Mouse (Mus musculus) testis, postnatal 14 days (tissue): ENCODE data around the gene Gipc2.

Experiments used
- DNase-seq: peaks from one replicate; pipeline ENCODE4 v3.0.0; 2021; ENCODE audit warnings: low spot score

Gene Gipc2

GRCm38 (mm10) chr3:152114786-152115185, 51.2 kb downstream of the Gipc2 start:
- peak; percentile 64 for DNase-seq

DNA sequence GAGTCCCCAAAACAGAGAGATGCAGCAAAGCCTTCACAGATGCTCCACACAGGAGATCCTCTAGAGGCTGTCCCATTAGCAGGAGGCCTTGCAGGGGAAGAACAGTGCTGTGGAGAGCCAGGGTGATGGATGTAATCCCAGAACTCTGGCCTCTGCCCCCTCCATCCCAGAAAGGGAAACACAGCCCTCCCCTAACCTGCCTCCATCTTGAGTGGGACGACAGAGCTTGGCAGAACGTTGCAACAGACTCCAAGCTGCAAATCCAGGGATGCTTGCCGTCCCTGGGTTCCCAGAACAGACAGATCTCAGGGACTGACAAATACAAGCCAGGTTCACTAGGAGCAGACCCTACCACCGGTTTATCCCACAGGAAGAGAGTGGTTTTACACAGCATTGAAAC, 51.8 kb downstream of the Gipc2 start:
- DNase-seq = no peak

DNA sequence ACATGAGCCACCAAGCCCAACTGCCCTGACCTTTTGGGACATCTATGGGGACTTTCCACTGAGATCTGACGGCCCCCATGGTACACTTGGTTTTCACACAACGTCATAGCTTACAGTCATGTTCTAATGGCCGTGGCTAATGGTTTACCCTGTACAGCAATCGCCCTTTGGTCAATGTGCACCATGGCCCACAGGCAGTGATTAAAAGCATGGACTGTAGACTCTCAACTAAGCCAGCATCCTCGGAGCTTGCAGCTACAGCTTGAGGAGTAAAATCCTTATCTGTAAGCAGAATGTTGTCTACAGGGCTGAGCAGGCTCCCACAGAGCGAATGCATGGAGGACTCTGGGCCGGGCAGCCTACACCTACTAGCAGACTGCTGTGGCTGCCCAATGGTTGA, 52.5 kb downstream of the Gipc2 start:
- no peak for DNase-seq

DNA sequence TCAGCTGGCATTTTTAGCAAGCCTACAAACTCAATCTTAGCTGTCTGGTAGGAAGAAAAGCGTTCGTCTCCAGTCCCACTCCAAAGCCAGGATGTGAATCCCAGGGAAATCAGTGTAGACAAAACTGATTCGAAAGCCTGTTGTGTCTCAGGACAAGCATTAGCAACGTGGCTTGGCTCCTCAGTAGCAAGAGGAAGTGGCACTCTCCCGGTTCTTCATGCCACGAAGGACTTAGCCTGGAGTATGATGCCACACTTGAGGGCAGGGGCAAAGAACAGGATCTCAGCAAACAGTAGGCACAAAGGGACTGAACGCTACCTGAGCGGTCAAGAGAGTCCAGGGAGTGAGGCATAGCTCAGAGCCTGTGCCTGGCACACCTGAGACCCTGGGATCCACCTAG, 53.4 kb downstream of the Gipc2 start:
- DNase-seq = no peak

- DNase-seq = no peak
Measured at GRCm38 (mm10) chr3:152111482-152111881, 54.5 kb downstream of the Gipc2 start.

DNA sequence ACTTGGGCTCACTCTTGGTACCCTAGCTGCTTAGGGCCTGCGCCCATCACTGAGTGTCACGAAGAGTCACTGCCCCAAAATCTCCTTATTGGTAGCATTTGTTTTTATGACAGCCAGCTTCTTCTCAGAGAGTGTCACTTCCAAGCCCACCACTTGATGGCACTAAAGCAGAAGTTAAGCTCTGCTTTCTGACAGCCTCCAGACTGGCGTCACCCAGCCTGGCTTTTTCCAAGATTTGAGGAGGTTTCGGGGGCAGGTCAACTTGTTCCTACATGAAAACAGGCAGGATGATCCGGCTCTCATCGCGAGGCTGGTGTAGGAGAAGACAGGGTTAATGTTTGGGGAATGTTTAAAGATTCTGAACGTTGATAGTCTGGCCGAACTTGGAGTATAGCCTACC, 54.9 kb downstream of the Gipc2 start:
- DNase-seq = peak; percentile 44

DNA sequence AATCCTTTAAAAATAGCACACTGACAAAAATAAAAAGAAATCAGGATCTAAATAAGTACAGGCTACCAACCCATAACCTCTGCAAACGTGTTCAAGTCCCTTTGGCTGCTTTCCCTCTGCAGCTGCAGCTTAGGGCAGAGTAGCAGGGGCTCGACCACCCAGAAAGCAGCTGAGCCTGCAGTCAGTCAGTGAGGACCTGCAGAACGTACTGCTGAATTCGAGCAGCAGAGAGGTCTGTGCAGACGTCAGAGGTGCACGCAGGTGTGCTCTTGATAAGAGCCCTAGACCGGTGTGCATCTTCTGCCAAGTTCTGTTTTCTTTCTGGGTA, 56.8 kb downstream of the Gipc2 start:
- no peak for DNase-seq

DNA sequence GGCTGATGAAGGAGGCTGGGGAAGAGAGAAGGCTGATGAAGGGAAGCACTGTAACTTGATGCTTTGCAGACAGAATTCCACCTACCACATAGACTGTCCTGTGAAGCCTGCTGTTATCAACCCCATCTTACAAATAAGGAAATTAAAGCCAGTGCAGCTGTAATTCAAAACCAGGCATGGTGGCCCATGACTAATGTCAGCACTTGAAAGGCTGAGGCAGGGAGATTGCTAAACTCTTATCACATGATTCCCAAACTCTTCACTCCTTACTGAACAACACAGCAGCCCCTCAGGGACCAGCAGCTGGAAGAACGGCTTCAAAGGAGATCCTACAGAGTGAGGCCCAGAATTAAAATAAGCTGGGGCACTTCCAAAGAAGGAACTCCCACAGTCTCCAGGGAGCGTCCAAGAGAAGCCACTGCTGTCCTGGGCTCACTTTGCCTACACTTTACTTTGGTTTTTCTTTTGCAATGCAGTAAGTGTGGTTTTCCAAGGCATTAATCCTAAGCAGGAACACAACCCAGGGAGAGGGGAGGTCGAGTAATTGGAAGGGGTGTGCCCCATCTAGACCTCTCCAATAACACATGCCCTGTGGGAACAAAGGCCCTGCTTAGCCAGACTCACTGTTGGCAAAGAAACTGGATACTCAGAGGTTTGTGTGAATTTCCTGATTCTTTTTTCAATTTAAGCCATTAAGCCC, 57.3 kb downstream of the Gipc2 start:
- DNase-seq = no peak

DNA sequence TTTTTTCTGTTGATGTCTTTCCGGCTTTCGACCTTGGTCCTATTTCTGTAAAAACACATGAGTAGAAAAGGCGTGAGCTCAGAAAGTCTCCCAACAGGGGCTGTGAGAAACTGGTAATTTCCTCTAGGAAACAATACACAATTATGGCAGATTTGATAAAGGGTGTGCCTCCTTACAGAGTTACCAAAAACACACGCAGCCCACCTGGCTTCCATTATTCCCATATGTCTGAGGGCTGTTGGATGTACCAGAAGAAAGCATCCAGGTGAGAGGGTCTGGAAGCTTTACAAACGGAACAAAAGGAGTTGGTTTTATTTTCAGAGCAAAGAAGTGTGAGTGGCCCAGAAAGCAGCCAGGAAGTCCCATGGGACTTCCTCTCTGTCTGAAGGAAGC, 58.0 kb downstream of the Gipc2 start:
- DNase-seq = no peak

DNA sequence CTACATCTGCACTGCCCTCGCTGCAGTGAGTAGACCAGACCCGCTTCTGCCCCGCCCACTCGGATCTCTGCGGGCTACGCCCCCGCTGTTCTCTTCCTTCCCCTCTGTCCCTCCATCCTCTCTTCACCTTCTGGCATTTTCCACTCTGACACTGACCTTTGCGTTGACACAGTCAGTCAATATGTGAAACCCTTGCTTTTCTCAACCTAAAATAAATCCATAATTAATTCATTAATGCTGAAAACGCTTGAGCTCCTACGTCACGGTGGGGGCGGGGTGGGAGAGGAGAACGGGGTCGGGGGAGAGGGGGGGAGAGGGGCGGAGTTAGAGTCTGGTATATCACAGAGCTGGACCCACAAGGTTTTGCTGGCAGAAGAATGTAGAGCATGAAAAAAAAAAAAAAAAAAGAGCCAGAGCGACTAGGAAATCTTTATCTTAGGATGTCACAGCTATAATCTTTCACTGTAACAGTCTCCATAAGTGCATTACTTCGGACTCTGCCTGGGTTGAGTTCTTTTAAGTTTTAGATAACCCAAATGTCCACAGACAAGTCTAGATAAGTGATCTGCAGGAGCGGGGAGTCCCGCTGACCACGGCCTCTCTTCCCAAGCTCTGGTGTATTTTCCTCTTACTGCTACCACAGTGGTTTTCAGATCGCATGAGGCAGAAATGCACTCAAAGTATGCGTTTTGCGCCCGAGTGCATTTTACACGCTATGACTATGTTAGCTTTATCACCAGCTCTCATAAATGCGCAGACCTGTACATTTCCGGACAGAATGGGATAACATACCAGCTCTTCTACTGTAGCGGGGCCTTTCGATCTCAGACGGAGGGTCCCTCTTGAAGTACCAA, 58.7 kb downstream of the Gipc2 start:
- no peak for DNase-seq

GRCm38 (mm10) chr3:152106225-152107148, 59.5 kb downstream of the Gipc2 start:
- DNase-seq = no peak

- DNase-seq = peak; percentile 35
Measured at GRCm38 (mm10) chr3:152105341-152105740, 60.7 kb downstream of the Gipc2 start.

- no peak for DNase-seq
Measured at GRCm38 (mm10) chr3:152103381-152103780, 62.6 kb downstream of the Gipc2 start.

- no peak for DNase-seq
Measured at GRCm38 (mm10) chr3:152101459-152101858, 64.6 kb downstream of the Gipc2 start.

- DNase-seq = no peak
Measured at GRCm38 (mm10) chr3:152100119-152100818, 65.8 kb downstream of the Gipc2 start.

DNA sequence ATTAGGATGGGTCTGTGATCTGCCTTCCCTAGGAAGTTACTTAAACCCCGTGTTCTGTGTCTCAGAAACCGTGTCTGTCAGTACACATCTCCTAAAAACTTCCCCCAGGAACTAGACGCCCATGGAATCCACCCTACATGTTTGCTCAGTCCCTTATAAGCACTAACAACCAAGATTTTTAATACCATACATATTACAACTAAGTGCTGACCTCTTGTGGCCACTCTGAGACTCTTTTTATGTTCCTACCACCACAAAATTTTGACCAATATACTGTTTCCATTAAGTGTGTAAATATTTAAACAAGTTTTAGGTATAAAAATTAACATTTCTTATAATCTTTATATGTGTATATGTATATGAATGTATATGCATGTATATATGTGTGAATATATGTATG, 71.0 kb downstream of the Gipc2 start:
- DNase-seq = no peak

DNA sequence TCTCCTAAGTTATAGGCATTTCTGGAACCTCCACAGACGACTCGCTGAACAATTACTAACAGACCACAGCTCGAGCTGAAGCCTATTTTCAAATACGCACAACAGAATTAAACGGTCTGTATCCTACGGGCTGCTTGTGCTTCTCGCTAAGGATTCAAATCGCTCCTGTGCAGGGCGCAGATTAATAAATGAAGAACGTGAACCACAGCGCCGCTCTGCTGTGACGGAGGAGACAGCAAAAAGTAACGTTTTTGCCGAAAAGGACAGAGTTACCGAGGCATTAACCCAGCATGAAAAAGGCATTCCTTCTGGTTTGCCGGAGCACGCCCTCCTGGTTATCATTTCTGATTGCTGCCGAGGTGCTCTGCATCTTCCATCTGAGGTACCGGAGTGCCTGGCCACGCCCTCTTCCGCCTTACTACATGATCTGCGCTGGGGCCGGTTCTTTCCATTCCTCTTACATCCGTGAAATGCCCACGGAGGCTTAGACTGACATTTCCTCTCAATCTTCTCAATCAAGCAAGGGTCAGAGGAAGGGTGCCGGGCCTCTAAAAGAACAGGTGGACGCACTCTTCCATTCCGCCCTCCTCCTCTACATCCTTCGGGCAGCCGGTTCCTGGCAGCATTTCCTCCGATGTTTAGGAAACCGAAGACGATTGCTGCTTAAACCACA, 73.5 kb downstream of the Gipc2 start:
- no peak for DNase-seq

DNA sequence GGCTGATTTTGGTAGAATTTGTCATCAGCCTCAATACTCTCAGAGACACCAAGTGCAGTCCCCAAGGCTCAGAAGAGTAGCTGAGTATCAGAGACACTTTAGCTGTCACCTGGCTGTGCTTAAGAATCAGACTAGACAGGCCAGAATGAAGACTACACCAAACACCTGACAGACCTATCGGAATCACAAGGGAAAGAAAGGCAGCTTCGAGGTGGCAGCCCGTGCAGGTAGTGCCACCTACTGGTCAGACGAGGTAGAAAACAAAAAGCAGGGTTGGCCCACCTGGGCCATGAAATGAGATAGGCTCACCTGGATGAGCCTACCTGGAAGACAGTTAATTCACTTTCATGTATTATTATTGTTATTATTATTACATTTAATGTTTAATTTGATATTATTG, 76.9 kb downstream of the Gipc2 start:
- DNase-seq = no peak

DNA sequence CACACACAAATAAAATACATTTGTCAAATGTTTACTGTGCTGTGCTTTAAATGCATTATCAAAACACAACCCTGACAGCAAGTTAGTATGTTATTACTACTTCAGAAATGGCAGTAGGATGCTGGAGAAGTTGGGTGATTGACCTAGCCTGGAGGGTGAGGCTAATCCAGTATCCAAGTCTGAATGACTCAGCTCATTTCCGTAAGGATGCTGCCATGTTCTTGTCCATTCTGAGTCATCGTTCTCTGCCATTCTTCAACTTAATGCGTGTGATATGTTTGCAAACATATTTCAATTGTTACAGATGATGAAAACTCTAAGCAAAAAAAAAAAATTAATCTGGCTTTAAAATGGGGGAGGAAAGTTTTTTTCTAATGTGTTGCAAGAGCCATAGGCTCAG, 84.6 kb downstream of the Gipc2 start:
- no peak for DNase-seq

DNA sequence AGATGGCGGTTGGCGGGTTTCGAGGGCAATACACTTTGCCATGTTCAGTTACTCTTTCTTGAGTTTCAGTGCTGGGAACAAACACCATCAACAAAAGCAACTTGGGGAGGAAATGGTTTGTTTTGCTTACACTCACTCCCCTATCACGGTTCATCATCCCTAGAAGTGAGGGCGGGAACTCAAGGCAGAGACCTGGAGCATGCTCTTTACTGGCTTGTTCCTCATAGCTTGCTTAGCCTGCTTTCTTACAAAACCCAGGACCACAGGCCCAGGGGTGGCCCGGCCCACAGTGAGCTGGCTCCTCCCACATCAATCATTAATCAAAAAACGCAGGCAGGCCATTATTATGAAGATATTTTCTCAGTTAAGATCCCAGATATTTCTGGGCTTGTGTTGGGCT, 89.9 kb downstream of the Gipc2 start:
- DNase-seq = no peak

DNA sequence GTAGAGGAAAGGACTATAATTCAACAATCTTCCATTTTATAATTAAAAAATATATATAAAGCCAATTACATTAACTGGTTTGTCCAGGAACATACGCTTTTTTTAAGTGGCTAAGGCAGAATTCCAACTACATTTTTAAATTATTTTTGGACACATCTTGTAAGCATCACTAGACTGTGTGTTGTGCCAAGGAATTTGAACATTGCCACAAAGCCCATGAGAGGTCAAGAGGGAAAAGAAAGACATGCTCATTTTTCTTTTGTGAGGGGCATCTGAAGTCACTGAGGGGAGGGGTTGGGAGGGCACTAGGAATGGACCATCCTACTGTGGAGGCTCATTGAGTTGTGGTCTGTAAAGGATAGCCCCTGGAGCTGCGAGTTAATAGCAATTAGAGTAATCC, 97.0 kb downstream of the Gipc2 start:
- no peak for DNase-seq
